Mouse (Mus musculus): ENCODE measurements around the gene Msh4.

GRCm38 (mm10) chr3:153837593-153837992, 68.3 kb downstream of the Msh4 start:
- no peak for TF ChIP-seq CTCF (IDR thresholded peaks at IDR 0.05; ENCODE audit: control insufficient read depth, insufficient read depth, insufficient read length)
- no peak for TF ChIP-seq MYOD1 (IDR thresholded peaks at IDR 0.05; ENCODE audit: control insufficient read depth, insufficient read length, low read depth)
- TF ChIP-seq MAX (IDR thresholded peaks at IDR 0.05) = no peak

Data from C2C12 (cell line).